Mouse (Mus musculus) hindbrain, embryonic 16.5 days (tissue): ENCODE measurements around the gene Dock3. TPM values are rescaled to one million over a fixed set of nuclear protein-coding genes. Genes with fewer than 3 reads are reported as not detected.
"Not testable (repeated sequence)": the region's sequence is repeated elsewhere in the genome, so short reads cannot be mapped to it uniquely, and the experiment has no call there.

Experiments used
- ATAC-seq: fragments of 200-750 bp; cut with Nextera tagmentation; 2 replicates; pipeline ENCODE4 v1.8.0; 2017; ENCODE audit warnings: moderate TSS enrichment, moderate library complexity
- H3K27ac ChIP-seq: fragments of 300-500 bp; sonication (generic); 2 replicates; pipeline ENCODE4 v1.5.1; 2014; ENCODE audit warnings: low read depth, mild to moderate bottlenecking, control low read depth, low read length, moderate library complexity
- H3K27me3 ChIP-seq: fragments of 300-500 bp; sonication (generic); replicated peaks from 2 replicates; pipeline ENCODE4 v1.6.1; 2014; ENCODE audit warnings: low read length; ENCODE audit not compliant: control insufficient read depth, insufficient read depth
- H3K36me3 ChIP-seq: fragments of 300-500 bp; sonication (generic); 2 replicates; pipeline ENCODE4 v1.6.1; 2014; ENCODE audit warnings: mild to moderate bottlenecking, low read length, moderate library complexity, mixed read lengths; ENCODE audit not compliant: control insufficient read depth, insufficient read depth
- H3K4me1 ChIP-seq: fragments of 300-500 bp; sonication (generic); 2 replicates; pipeline ENCODE4 v1.6.1; 2014; ENCODE audit warnings: low read depth, low read length; ENCODE audit not compliant: control insufficient read depth, insufficient read depth
- H3K4me2 ChIP-seq: fragments of 300-500 bp; sonication (generic); 2 replicates; pipeline ENCODE4 v1.6.1; 2014; ENCODE audit warnings: mild to moderate bottlenecking, low read length, control low read depth, moderate library complexity
- H3K4me3 ChIP-seq: fragments of 300-500 bp; sonication (generic); 2 replicates; pipeline ENCODE4 v1.5.1; 2014; ENCODE audit warnings: mild to moderate bottlenecking, low read length, control low read depth, moderate library complexity
- H3K9ac ChIP-seq: fragments of 300-500 bp; sonication (generic); 2 replicates; pipeline ENCODE4 v1.6.1; 2014; ENCODE audit warnings: low read depth, mild to moderate bottlenecking, control low read depth, low read length, moderate library complexity
- H3K9me3 ChIP-seq: fragments of 300-500 bp; sonication (generic); 2 replicates; pipeline ENCODE4 v1.6.1; 2014; ENCODE audit warnings: mild to moderate bottlenecking, low read length, moderate library complexity; ENCODE audit not compliant: control insufficient read depth
- WGBS: fragments of 180-500 bp; shearing (Covaris S2); extraction: QIAGEN DNeasy Blood & Tissue Kit; methylation state at CpG from one replicate; pipeline ENCODE4 v1.1.7; 2014; 5-methylcytosine and 5-hydroxymethylcytosine counted together
- polyA plus RNA-seq: library from polyadenylated mRNA; unstranded; fragments of >200 nt; fragmentation: Nextera tagmentation; extraction: Ambion mirVana; gene quantifications from 2 replicates; pipeline ENCODE4 v1.2.1, GENCODE M21; 2015

The Dock3 gene
- polyA plus RNA-seq, 1 experiment from 2014 or later = 14.4 TPM

GRCm38 (mm10) chr9:107165792-107166191 is 65.9 kb downstream of the Dock3 start:
- WGBS = 93% methylated on average over 4 of the region's 4 CpGs
- H3K9me3 ChIP-seq = no peaks in the 10 kb centered on the region

GRCm38 (mm10) chr9:107164825-107165224 is 66.9 kb downstream of the Dock3 start:
- Histone ChIP-seq H3K9ac (no peak overlapping the region), H3K4me2 (no peak overlapping the region), H3K4me1 (no peaks in the 10 kb centered on the region), H3K9me3 (no peaks in the 10 kb centered on the region), H3K4me3 (no peak overlapping the region), H3K27me3 (no peaks in the 10 kb centered on the region), H3K36me3 (no peaks in the 10 kb centered on the region), H3K27ac (no peak overlapping the region)
- 19% methylated on average over 3 of the region's 3 CpGs for WGBS
- no peak for ATAC-seq

More at GRCm38 (mm10) chr9:107165792-107166191, 65.9 kb downstream of the Dock3 start:
- ATAC-seq = no peak
- Histone ChIP-seq H3K4me3 (no peak overlapping the region), H3K27me3 (no peaks in the 10 kb centered on the region), H3K9ac (no peak overlapping the region), H3K27ac (no peak overlapping the region), H3K4me1 (no peaks in the 10 kb centered on the region), H3K36me3 (no peaks in the 10 kb centered on the region), H3K4me2 (no peak overlapping the region)

GRCm38 (mm10) chr9:107156388-107156787 is 75.3 kb downstream of the Dock3 start:
- not testable (repeated sequence) for H3K9ac ChIP-seq, H3K4me2 ChIP-seq, H3K36me3 ChIP-seq, ATAC-seq, H3K27me3 ChIP-seq, H3K4me3 ChIP-seq, H3K4me1 ChIP-seq, H3K27ac ChIP-seq, H3K9me3 ChIP-seq
- WGBS = 88% methylated on average over 4 of the region's 4 CpGs

GRCm38 (mm10) chr9:107112791-107113190 is 118.9 kb downstream of the Dock3 start:
- WGBS = 74% methylated on average over 3 of the region's 3 CpGs
- ATAC-seq = no peak
- H3K27ac ChIP-seq = no peak overlapping the region

GRCm38 (mm10) chr9:107112056-107112455 is 119.7 kb downstream of the Dock3 start:
- H3K4me1 ChIP-seq = no peaks in the 10 kb centered on the region
- H3K36me3 ChIP-seq = no peaks in the 10 kb centered on the region
- H3K9ac ChIP-seq = no peak overlapping the region
- H3K27ac ChIP-seq = no peak overlapping the region
- ATAC-seq = no peak
- 65% methylated on average over 2 of the region's 2 CpGs for WGBS
- no peak overlapping the region for H3K4me3 ChIP-seq
- H3K4me2 ChIP-seq = no peak overlapping the region
- no peaks in the 10 kb centered on the region for H3K9me3 ChIP-seq
- no peaks in the 10 kb centered on the region for H3K27me3 ChIP-seq

More at GRCm38 (mm10) chr9:107112791-107113190, 118.9 kb downstream of the Dock3 start:
- no peaks in the 10 kb centered on the region for H3K9me3 ChIP-seq
- no peaks in the 10 kb centered on the region for H3K36me3 ChIP-seq
- H3K9ac ChIP-seq = no peak overlapping the region
- no peaks in the 10 kb centered on the region for H3K4me1 ChIP-seq
- no peak overlapping the region for H3K4me2 ChIP-seq
- H3K27me3 ChIP-seq = no peaks in the 10 kb centered on the region
- H3K4me3 ChIP-seq = no peak overlapping the region

GRCm38 (mm10) chr9:107099487-107099886 is 132.2 kb downstream of the Dock3 start:
- H3K27ac ChIP-seq = no peak overlapping the region
- H3K4me1 ChIP-seq = no peaks in the 10 kb centered on the region
- no peak overlapping the region for H3K4me2 ChIP-seq
- H3K9me3 ChIP-seq = no peaks in the 10 kb centered on the region
- WGBS = 83% methylated on average over 6 of the region's 6 CpGs
- H3K27me3 ChIP-seq = no peaks in the 10 kb centered on the region
- no peak overlapping the region for H3K4me3 ChIP-seq
- no peaks in the 10 kb centered on the region for H3K36me3 ChIP-seq
- H3K9ac ChIP-seq = no peak overlapping the region
- ATAC-seq = no peak

- not testable (repeated sequence) for H3K9ac ChIP-seq, H3K9me3 ChIP-seq, H3K27me3 ChIP-seq, H3K4me1 ChIP-seq, H3K27ac ChIP-seq, H3K4me2 ChIP-seq, ATAC-seq, H3K36me3 ChIP-seq, H3K4me3 ChIP-seq
- 77% methylated on average over 17 of the region's 17 CpGs for WGBS
Observed at GRCm38 (mm10) chr9:107089451-107089850, 142.3 kb downstream of the Dock3 start.

- H3K4me3 ChIP-seq = no peak overlapping the region
- WGBS = 84% methylated on average over 2 of the region's 2 CpGs
- no peak overlapping the region for H3K4me2 ChIP-seq
- H3K9me3 ChIP-seq = no peaks in the 10 kb centered on the region
- no peaks in the 10 kb centered on the region for H3K36me3 ChIP-seq
- no peak overlapping the region for H3K9ac ChIP-seq
- no peaks in the 10 kb centered on the region for H3K27me3 ChIP-seq
- ATAC-seq = no peak
- no peaks in the 10 kb centered on the region for H3K4me1 ChIP-seq
- no peak overlapping the region for H3K27ac ChIP-seq
Observed at GRCm38 (mm10) chr9:107087531-107087930, 144.2 kb downstream of the Dock3 start.

GRCm38 (mm10) chr9:107037947-107038346 is 193.8 kb downstream of the Dock3 start:
- Histone ChIP-seq H3K9ac (no peak overlapping the region), H3K4me2 (no peak overlapping the region), H3K4me3 (no peak overlapping the region), H3K4me1 (no peaks in the 10 kb centered on the region), H3K27me3 (no peaks in the 10 kb centered on the region), H3K36me3 (no peaks in the 10 kb centered on the region), H3K9me3 (no peaks in the 10 kb centered on the region), H3K27ac (no peak overlapping the region)
- 90% methylated on average over 2 of the region's 2 CpGs for WGBS
- ATAC-seq = no peak

GRCm38 (mm10) chr9:107027586-107027985 is 204.1 kb downstream of the Dock3 start:
- Histone ChIP-seq H3K36me3 (no peaks in the 10 kb centered on the region; the same call in 1 of the 2 replicates), H3K4me1 (no peaks in the 10 kb centered on the region), H3K4me3 (no peak overlapping the region), H3K4me2 (no peak overlapping the region), H3K9me3 (no peaks in the 10 kb centered on the region), H3K27ac (no peak overlapping the region), H3K9ac (no peak overlapping the region), H3K27me3 (no peaks in the 10 kb centered on the region)
- 77% methylated on average over 2 of the region's 2 CpGs for whole genome bisulfite sequencing
- no peak for ATAC-seq
